Mouse (Mus musculus): ENCODE data around the gene Fam160b1. TPM values are rescaled to one million over a fixed set of nuclear protein-coding genes. Genes with fewer than 3 reads are reported as not detected.
A peak's percentile ranks its signal among the peaks of the same experiment; 100 is the strongest.

Gene Fam160b1
- 10 to 100 TPM in 2 of 3 experiments, 1 to 10 TPM in 1; 9.2 to 10.8 (median 10.6) TPM for polyA plus RNA-seq (2017; shearing (Covaris generic))

- ATAC-seq = peak; percentile 63
Observed at GRCm38 (mm10) chr19:57360341-57361130, at the start of gene Fam160b1. TSS of gene Fam160b1 (plus strand) at chr19:57360680.

GRCm38 (mm10) chr19:57313226-57313625, 47.3 kb upstream of the Fam160b1 start:
- ATAC-seq = no peak

DNA sequence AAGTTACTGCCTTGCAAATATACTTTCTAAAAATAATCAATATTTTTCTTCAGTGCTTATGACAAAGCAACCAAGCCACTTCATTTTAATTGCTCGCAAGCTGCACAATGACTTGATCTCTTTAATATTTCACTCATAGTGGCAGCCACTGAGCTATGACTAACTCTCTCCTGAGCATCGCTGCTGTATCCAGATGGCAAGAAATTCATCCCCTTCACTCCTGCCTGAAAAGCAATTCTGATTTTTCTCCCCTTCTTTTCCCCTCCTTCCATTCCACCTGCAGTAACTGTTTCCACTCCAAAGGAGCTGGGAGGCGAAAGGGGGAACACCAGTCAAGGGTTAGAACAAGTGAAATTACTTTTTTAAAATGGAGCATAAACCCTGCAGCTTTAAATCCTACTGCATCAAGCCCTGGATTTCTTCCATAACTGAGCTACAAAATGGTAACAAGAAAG, 46.6 kb upstream of the Fam160b1 start:
- no peak for ATAC-seq

GRCm38 (mm10) chr19:57314346-57315012, 46.0 kb upstream of the Fam160b1 start, which contains the start of gene Ablim1:
TSS of gene Ablim1 (minus strand) at chr19:57314919.
- no peak for ATAC-seq

DNA sequence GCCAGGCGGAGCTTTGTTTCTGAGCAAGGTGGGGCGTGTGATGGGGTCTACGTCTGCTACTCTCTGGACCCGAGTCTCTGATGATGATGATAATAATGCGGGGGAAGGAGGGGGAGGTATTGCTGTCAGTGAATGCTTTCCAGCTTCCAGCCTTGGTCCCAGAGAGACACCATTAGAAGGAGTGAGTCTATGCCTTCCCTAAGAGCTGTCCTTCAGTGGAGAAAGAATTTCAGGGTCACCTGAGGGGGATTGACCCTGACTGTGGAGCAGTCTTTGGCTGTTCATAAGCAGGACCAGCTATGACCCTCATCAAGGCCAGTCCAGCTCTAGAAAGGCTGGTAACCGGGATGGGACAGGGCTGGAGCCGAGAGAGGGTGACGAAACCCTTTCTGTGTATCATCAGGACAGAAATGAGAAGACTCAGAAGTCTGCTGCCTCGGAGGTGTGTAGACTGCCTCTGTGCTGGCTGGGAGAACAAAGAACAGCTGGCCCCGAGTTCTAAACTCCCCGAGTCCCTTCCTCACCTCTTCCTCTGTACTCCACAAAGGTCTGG, 45.4 kb upstream of the Fam160b1 start:
- ATAC-seq = no peak

GRCm38 (mm10) chr19:57316597-57316996, 43.9 kb upstream of the Fam160b1 start:
- no peak for ATAC-seq

DNA sequence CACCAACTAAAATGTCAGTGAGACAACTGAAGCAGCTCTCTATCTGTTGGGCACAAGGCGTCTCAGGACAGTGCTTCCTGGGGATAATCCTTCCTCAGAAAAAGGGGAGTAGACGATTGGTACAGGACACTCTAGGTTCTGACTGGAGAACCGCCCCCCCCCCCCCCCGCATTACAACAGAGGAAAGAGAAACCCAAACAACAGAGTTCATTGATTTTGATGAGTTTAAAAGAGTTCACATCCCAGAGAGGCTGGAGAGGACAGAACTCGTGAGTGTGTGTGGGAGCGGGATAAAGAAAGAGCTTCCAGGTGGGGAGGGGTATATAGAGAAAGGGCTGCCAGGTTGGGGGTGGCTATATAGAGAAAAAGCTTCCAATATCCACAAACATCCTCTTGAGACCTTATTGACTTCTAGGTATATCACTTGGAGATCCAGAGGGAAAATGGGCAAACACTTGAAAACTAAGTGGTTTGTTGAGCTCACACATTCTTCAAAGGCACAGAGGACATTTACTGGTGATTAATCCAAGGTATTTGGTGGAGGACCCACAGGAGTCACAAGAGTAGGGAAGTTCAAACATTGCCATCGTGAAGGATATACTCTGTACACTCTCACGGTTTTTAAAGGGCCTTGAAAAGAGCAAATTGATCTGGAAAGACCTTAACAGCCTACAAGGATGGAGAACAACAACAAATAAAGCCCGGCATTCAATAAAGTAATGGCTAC, 39.7 kb upstream of the Fam160b1 start:
- no peak for ATAC-seq

DNA sequence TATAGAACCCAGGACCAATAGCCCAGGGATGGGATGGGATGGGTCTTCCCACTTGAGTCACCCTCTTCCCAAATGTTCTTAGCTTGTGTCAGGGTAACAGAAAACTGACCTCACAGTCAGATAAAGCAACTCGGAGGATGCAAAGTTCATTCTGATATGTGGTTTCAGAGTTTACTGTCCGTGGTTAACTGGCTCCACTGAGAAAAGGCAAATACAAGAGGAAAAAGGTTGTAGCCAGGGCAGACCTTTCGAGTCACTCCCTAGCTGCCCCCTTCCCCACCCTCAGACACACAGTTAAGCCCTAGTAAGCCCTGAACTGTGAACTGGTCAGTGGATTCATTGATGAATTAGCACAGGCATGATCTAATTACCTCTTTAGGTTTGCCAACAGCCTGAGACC, 38.6 kb upstream of the Fam160b1 start:
- no peak for ATAC-seq

GRCm38 (mm10) chr19:57322491-57322890, 38.0 kb upstream of the Fam160b1 start:
- ATAC-seq = no peak

DNA sequence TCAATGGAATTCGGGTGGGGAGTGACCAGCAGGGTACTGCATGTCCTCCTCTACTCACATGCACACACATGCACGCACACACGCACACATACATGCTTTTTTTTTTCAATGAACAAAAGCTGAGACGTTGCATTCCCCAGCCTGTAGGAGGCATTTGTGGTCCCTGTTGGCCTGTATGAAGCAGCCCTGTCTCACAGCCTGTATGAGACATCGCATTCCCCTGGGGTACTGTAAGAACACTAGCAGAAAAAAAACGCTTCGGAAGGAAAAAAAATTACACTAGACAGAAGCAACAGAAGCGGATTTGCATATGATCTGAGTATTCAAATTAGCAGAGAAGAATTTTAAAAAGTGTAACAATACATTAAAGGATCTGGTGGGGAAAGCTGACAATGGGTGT, 37.4 kb upstream of the Fam160b1 start:
- no peak for ATAC-seq

DNA sequence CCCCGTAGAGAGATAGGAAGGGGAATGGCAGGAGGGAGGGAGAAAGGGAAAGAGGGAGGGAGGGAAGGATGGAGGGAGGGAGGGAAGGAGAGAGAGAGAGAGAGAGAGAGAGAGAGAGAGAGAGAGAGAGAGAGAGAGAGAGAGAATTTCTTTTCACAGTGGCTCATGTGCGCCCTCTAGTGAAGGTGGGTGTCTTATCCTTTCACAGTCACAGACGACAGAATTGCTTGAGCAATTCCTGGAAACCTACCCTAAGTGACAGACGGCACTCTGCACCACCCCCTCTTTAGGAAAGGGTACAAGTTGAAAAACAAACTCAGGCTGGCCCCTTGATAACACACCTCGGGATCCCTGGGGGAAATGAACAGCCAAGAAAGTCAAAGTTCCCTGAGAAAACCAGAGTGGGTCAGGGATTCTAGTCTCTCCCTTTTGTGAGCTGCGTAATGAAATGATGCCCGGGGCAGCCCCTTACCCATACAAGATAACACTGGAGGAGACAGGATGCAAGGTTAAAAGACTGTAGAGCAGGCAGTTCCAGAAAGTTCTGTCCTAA, 34.7 kb upstream of the Fam160b1 start:
- ATAC-seq = peak; percentile 25

DNA sequence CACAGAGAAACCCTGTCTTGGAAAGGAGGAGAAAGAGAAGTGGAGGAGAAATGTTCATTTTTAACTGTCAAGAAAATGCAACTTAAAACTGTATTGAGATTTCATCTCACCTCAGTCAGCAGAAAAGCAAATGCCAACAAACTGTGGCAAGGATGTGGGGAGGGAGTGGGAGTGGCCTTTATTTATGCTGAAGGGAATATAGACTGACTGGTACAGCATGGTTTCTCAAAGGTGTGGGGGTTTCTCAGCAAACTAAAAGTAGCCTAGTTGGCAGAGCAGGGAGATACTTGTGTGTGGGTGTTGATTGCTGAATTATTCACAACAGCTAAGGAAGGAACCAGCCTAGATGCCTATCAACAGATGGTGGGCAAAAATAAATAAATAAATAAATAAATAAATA, 32.8 kb upstream of the Fam160b1 start:
- ATAC-seq = peak; percentile 69

GRCm38 (mm10) chr19:57328269-57328668, 32.2 kb upstream of the Fam160b1 start:
- no peak for ATAC-seq

DNA sequence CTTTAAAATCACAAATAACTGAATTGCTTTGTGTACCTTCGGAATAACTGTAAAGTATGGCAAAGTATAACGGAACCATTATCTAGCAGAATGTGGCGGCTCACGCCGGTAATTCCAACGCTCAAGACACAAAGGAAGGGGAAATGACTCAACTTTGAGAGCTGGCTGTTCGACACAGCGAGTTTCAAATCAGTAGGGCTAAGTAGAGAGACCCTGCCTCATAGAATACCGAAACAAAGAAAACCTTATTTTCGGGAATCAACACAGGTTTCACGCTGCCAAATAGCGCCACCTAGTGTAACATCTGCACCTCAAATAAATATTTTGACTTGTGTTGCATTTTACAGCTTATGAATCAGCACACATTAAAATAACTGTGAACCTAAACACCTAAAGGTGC, 31.7 kb upstream of the Fam160b1 start:
- no peak for ATAC-seq

GRCm38 (mm10) chr19:57330309-57330708, 30.2 kb upstream of the Fam160b1 start:
- ATAC-seq = no peak

- no peak for ATAC-seq
Observed at GRCm38 (mm10) chr19:57331237-57331636, 29.2 kb upstream of the Fam160b1 start.

DNA sequence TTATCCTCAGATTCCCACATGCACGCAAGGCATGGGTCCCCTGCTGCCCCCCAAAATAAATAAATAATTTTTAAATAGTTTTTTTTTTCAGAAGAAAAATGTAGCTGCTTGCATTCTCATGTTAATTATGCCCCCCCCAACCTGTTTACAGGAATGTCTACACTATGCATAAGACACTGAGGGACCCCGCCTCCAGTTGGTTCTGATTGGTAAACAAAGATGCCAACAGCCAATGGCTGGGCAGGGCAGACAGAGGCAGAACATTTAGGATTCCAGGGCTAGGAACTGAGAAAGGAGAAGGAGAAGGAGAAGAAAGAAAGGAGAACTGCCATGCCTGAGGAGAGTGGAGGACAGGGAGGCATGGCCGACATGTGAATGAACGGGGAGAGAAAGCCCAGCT, 27.1 kb upstream of the Fam160b1 start:
- no peak for ATAC-seq

- no peak for ATAC-seq
Observed at GRCm38 (mm10) chr19:57335135-57335534, 25.3 kb upstream of the Fam160b1 start.

DNA sequence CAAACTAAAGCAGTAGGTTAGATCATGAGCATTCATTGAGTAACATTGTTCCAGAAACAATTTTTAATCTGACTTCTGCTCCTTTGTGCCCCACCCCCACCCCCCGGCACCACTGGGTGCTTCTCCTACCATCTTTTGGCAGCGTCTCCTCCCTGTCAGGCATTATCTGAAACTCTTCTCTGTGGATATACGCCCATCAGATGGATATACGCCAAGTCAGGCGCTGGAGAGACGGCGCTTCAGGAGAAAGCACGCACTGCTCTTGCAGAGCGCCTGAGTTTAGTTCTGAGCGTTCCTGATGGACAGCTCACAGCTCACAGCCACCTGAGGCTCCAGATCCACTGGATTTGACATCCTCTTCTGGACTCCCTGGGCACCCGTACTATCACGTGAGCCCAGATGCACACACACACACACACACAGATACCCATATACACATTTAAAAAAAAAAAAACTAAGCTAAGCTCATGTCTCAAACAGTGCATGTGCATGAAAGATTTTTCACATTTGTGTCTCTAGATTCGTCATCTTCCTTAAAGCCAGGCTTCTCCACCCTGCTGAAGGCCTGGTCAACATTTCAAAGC, 21.1 kb upstream of the Fam160b1 start:
- ATAC-seq = no peak

- no peak for ATAC-seq
Observed at GRCm38 (mm10) chr19:57340900-57341742, 19.4 kb upstream of the Fam160b1 start.

DNA sequence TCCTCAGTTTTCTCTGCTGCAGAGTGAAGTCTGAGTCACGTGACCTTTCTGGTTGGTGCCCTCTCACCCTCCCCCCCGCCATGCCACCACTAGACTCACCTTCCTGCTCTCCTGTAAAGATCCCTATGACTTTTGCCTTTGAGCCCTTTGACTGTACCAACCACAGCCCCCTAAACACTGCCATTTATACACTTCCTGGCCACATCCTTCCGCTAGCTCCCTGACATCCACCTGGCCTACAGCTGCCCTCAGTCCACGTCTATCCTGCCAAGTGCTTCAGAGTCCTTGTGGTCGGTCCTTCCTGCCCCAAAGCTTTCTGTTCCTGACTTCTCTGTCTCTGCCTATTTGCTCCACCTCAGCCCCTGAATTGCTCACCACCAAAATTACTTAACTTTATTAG, 16.6 kb upstream of the Fam160b1 start:
- peak; percentile 21 for ATAC-seq
